15 mouse cellular contexts compared by ENCODE assay signal in genomic region chr7:115895831-115896230, GRCm38 (mm10).
"Had no signal": no experiment of that assay in that cellular context is flagged by ENCODE, and none has a peak within 500 bp of the region (broad histone marks: within the 10 kb centered on the region; RNA-seq: fewer than 3 reads in every experiment).

No protein-coding gene starts in this region.

- H3K27ac ChIP-seq: intestine, embryonic 15.5 days; limb, embryonic 12.5 days; lung, embryonic 15.5 days; midbrain, embryonic 15.5 days; neural tube, embryonic 12.5 days had no signal

- H3K36me3 ChIP-seq: intestine, embryonic 15.5 days; limb, embryonic 12.5 days; lung, embryonic 15.5 days; midbrain, embryonic 15.5 days; neural tube, embryonic 12.5 days had no signal

- H3K9ac ChIP-seq: intestine, embryonic 15.5 days; limb, embryonic 12.5 days; lung, embryonic 15.5 days; midbrain, embryonic 15.5 days; neural tube, embryonic 12.5 days had no signal

- H3K4me1 ChIP-seq: midbrain, embryonic 15.5 days had no signal

- ATAC-seq: midbrain, embryonic 15.5 days had no signal

- DNase-seq: kidney, adult 18-20 months; kidney, postnatal 14 days; layer of hippocampus, adult 9-11 months; layer of hippocampus, postnatal 36 days; lung, postnatal 36 days; right cerebral cortex, postnatal 4 days; spleen, adult 18-20 months; thymus, adult 18-20 months; thymus, postnatal 14 days had no signal

- H3K27me3 ChIP-seq: intestine, embryonic 15.5 days; lung, embryonic 15.5 days; midbrain, embryonic 15.5 days; neural tube, embryonic 12.5 days had no signal

- H3K9me3 ChIP-seq: intestine, embryonic 15.5 days; limb, embryonic 12.5 days; lung, embryonic 15.5 days; midbrain, embryonic 15.5 days; neural tube, embryonic 12.5 days had no signal

- H3K4me3 ChIP-seq: intestine, embryonic 15.5 days; limb, embryonic 12.5 days; lung, embryonic 15.5 days; midbrain, embryonic 15.5 days; neural tube, embryonic 12.5 days had no signal

- H3K4me2 ChIP-seq: intestine, embryonic 15.5 days; limb, embryonic 12.5 days; lung, embryonic 15.5 days; midbrain, embryonic 11.5 days; midbrain, embryonic 15.5 days; neural tube, embryonic 12.5 days had no signal
